17 mouse cellular contexts compared by ENCODE assay signal in genomic region chr12:80088143-80088542, GRCm38 (mm10). TPM values are rescaled to one million over a fixed set of nuclear protein-coding genes. Genes with fewer than 3 reads are reported as not detected.
DNase-seq lines count a peak whose midpoint lies in the region; ATAC-seq lines count a peak whose summit lies in the region.
"Had no signal": no experiment of that assay in that cellular context is flagged by ENCODE, and none has a peak within 500 bp of the region (broad histone marks: within the 10 kb centered on the region; RNA-seq: fewer than 3 reads in every experiment).

No protein-coding gene starts in this region.

- no peak overlapping the region for H3K9ac ChIP-seq in intestine, embryonic 16.5 days (ENCODE audit: low read depth, low read length)
- H3K9ac ChIP-seq in liver, embryonic 16.5 days (ENCODE audit: low read depth, low read length), result no peak overlapping the region
- no peak overlapping the region for H3K9ac ChIP-seq in midbrain, embryonic 11.5 days (ENCODE audit: low read length)
- H3K9ac ChIP-seq: embryonic facial prominence, embryonic 15.5 days; forebrain, embryonic 12.5 days; heart, embryonic 12.5 days; hindbrain, embryonic 15.5 days had no signal

- no peaks in the 10 kb centered on the region for H3K27me3 ChIP-seq in intestine, embryonic 16.5 days (replicated peaks; ENCODE audit: control insufficient read depth, insufficient read depth, low read length)
- no peaks in the 10 kb centered on the region for H3K27me3 ChIP-seq in liver, embryonic 16.5 days (ENCODE audit: control insufficient read depth, insufficient read depth, low read depth, low read length)
- H3K27me3 ChIP-seq in midbrain, embryonic 11.5 days (ENCODE audit: control insufficient read depth, insufficient read depth, low read length), result no peaks in the 10 kb centered on the region
- H3K27me3 ChIP-seq: embryonic facial prominence, embryonic 15.5 days; forebrain, embryonic 12.5 days; heart, embryonic 12.5 days; hindbrain, embryonic 15.5 days had no signal

- no peak overlapping the region for H3K4me3 ChIP-seq in intestine, embryonic 16.5 days (ENCODE audit: low read length)
- H3K4me3 ChIP-seq in liver, embryonic 16.5 days (ENCODE audit: low read depth, low read length), result no peak overlapping the region
- no peak overlapping the region for H3K4me3 ChIP-seq in midbrain, embryonic 11.5 days (ENCODE audit: low read depth, low read length)
- H3K4me3 ChIP-seq: embryonic facial prominence, embryonic 15.5 days; forebrain, embryonic 12.5 days; heart, embryonic 12.5 days; hindbrain, embryonic 15.5 days; megakaryocyte, embryonic 14.5 days had no signal

- WGBS in intestine, embryonic 16.5 days, result 76% methylated on average over 4 of the region's 4 CpGs
- 39% methylated on average over 4 of the region's 4 CpGs for WGBS in liver, embryonic 16.5 days (ENCODE audit: insufficient replicate concordance)
- WGBS in midbrain, embryonic 11.5 days, result 89% methylated on average over 4 of the region's 4 CpGs

- ATAC-seq in intestine, embryonic 16.5 days, result peak; percentile 40; the same call in 1 of the 2 replicates
- ATAC-seq in liver, embryonic 16.5 days (ENCODE audit: low read depth), result peak; percentile 72
- no peak for ATAC-seq in midbrain, embryonic 11.5 days (ENCODE audit: low FRiP score)
- ATAC-seq: lung, postnatal 0 days had no signal

- no peak overlapping the region for H3K27ac ChIP-seq in intestine, embryonic 16.5 days (ENCODE audit: low read length)
- H3K27ac ChIP-seq in liver, embryonic 16.5 days (ENCODE audit: low read length), result peak overlapping the region; percentile 87
- H3K27ac ChIP-seq in midbrain, embryonic 11.5 days (ENCODE audit: low read depth, low read length), result no peak overlapping the region
- H3K27ac ChIP-seq: embryonic facial prominence, embryonic 15.5 days; forebrain, embryonic 12.5 days; hindbrain, embryonic 15.5 days had no signal

- peak; percentile 75 for DNase-seq in c-Kit-positive CD71-positive TER-119-negative erythroid progenitor cells, embryonic 14.5 days (ENCODE audit: low read depth)
- DNase-seq in midbrain, embryonic 11.5 days (ENCODE audit: low spot score, missing footprints), result no peak
- no peak for DNase-seq in left cerebral cortex, adult 11 months (ENCODE audit: low spot score)
- no peak for DNase-seq in adrenal gland, adult 18-20 months (ENCODE audit: low spot score in 2 of 2)
- DNase-seq in heart, adult 8-10 months (ENCODE audit: low spot score), result no peak
- DNase-seq: cerebellum, adult 9-10 months; kidney, adult 2 months; kidney, postnatal 25 days; thymus, adult 2 months had no signal

- H3K9me3 ChIP-seq in intestine, embryonic 16.5 days (ENCODE audit: control insufficient read depth, low read length), result no peaks in the 10 kb centered on the region
- no peaks in the 10 kb centered on the region for H3K9me3 ChIP-seq in liver, embryonic 16.5 days (replicated peaks; ENCODE audit: control insufficient read depth, low read length)
- H3K9me3 ChIP-seq in midbrain, embryonic 11.5 days (ENCODE audit: control insufficient read depth, low read length), result no peaks in the 10 kb centered on the region
- H3K9me3 ChIP-seq: embryonic facial prominence, embryonic 15.5 days; forebrain, embryonic 12.5 days; heart, embryonic 12.5 days; hindbrain, embryonic 15.5 days had no signal

- H3K36me3 ChIP-seq in intestine, embryonic 16.5 days (ENCODE audit: control insufficient read depth, insufficient read depth, low read length), result no peaks in the 10 kb centered on the region
- no peaks in the 10 kb centered on the region for H3K36me3 ChIP-seq in liver, embryonic 16.5 days (ENCODE audit: control insufficient read depth, insufficient read depth)
- no peaks in the 10 kb centered on the region for H3K36me3 ChIP-seq in midbrain, embryonic 11.5 days (ENCODE audit: control insufficient read depth, insufficient read depth, low read length)
- H3K36me3 ChIP-seq: embryonic facial prominence, embryonic 15.5 days; forebrain, embryonic 12.5 days; heart, embryonic 12.5 days; hindbrain, embryonic 15.5 days had no signal

- peaks cover 28% of the 10 kb centered on the region for H3K4me1 ChIP-seq in intestine, embryonic 16.5 days (ENCODE audit: control insufficient read depth, insufficient read depth, low read length)
- H3K4me1 ChIP-seq in liver, embryonic 16.5 days (ENCODE audit: control insufficient read depth, low read depth, low read length), result peaks cover 42% of the 10 kb centered on the region
- H3K4me1 ChIP-seq in midbrain, embryonic 11.5 days (ENCODE audit: control insufficient read depth, insufficient read depth, low read length), result peaks cover 9% of the 10 kb centered on the region

- no peak overlapping the region for H3K4me2 ChIP-seq in intestine, embryonic 16.5 days (ENCODE audit: low read depth, low read length)
- peak overlapping the region; percentile 32; the same call in 1 of the 2 replicates for H3K4me2 ChIP-seq in liver, embryonic 16.5 days (ENCODE audit: low read depth, low read length)
- H3K4me2 ChIP-seq in midbrain, embryonic 11.5 days, result no peak overlapping the region
- H3K4me2 ChIP-seq: embryonic facial prominence, embryonic 15.5 days; forebrain, embryonic 12.5 days; heart, embryonic 12.5 days; hindbrain, embryonic 15.5 days had no signal

RNA-seq across cellular contexts. Expression of gene Zfp36l1, which starts 24.7 kb away (rescaled TPM):
- polyA plus RNA-seq in intestine, embryonic 16.5 days (2015; fragmentation: Nextera tagmentation; extraction: Ambion mirVana), result 79.7 and 89.1 TPM in 2 replicates
- 22.2 and 30.4 TPM in 2 replicates for polyA plus RNA-seq in liver, embryonic 16.5 days (2015; fragmentation: Nextera tagmentation; extraction: Ambion mirVana)
- polyA plus RNA-seq in midbrain, embryonic 11.5 days (2014; fragmentation: Nextera tagmentation; extraction: Ambion mirVana), result 149 and 165 TPM in 2 replicates
- total RNA-seq in adrenal gland, adult 18-20 months (2021), result 100 to 1,000 TPM; 172 to 225 TPM
- 100 to 1,000 TPM in 1 of 4 experiments, 10 to 100 TPM in 3; 65.0 to 103 (median 80.0) TPM for total RNA-seq in heart, adult 8-10 months (2022)
